In the genomic region with DNA sequence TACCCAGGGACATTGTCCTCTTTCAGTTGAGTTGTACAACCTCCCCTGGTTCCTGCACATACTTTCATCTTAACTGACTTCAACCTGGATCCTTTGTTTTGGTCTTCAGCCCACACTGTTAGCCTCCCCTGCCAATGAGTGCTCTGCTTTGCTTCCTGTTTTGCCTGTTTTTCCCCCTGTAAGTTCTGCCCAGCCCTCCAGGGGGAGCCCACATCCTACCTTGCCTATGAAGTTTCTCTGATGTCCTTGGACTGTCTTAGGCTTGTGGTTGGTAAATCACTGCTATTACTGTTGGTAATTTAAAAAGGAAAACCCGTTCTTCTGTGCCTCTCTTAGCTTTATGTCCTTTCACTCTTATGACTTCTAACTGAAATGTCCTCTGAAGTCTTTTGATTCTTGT, we compare ENCODE assay signal across 8 mouse cellular contexts.
DNase-seq lines count a peak whose midpoint lies in the region; TF ChIP-seq lines count a peak whose summit lies in the region.
"Had no signal": no experiment of that assay in that cellular context is flagged by ENCODE, and none has a peak within 500 bp of the region (broad histone marks: within the 10 kb centered on the region; RNA-seq: fewer than 3 reads in every experiment).

No protein-coding gene starts in this region.

- no peaks in the 10 kb centered on the region for H3K27me3 ChIP-seq in spleen, adult 2 months (ENCODE audit: control insufficient read depth, insufficient read depth, low read length)
- H3K27me3 ChIP-seq: lung, embryonic 15.5 days had no signal

- no peak overlapping the region for H3K4me3 ChIP-seq in spleen, adult 2 months (ENCODE audit: extremely low read depth, insufficient read depth, insufficient read length)
- H3K4me3 ChIP-seq: lung, embryonic 15.5 days had no signal

- WGBS in spleen, adult 2 months: 9% methylated on average over 1 of the region's 1 CpGs

- H3K36me3 ChIP-seq in spleen, adult 2 months (ENCODE audit: control insufficient read depth, insufficient read depth, low read length): peaks cover 3% of the 10 kb centered on the region; the same call in 1 of the 2 replicates

- H3K27ac ChIP-seq in spleen, adult 2 months (ENCODE audit: insufficient read depth, low read length): no peak overlapping the region
- H3K27ac ChIP-seq: lung, embryonic 15.5 days had no signal

- no peak for TF ChIP-seq POLR2A in spleen, adult 2 months (IDR thresholded peaks at IDR 0.05; ENCODE audit: low read depth, low read length)

- intact Hi-C loops in heart, postnatal 14 days (cut with DNase I): loop anchor here (1.0 kb wide), 1 partner anchor 178 kb away; no protein-coding TSS in a partner anchor

- TF ChIP-seq CTCF in spleen, adult 2 months (IDR thresholded peaks at IDR 0.05; ENCODE audit: extremely low read depth, insufficient read depth, insufficient read length, insufficient replicate concordance): peak; percentile 69; the same call in 1 of the 2 replicates

- peak; percentile 71 for DNase-seq in ES-CJ7 (ENCODE audit: low read depth, low spot score)
- DNase-seq in adrenal gland, adult 18-20 months (ENCODE audit: low spot score in 2 of 2): peak; percentile 67 to 77
- DNase-seq in embryo, embryonic 9.5 days (ENCODE audit: extremely low spot score): peak; percentile 68
- DNase-seq in heart, postnatal 14 days: peak; percentile 81 to 82
- DNase-seq in layer of hippocampus, postnatal 10 days (ENCODE audit: low spot score in 2 of 2): peak; percentile 66 to 77
- DNase-seq in lung, postnatal 4 days: peak; percentile 76 to 83
- peak; percentile 45 to 71 for DNase-seq in spleen, adult 2 months (ENCODE audit: low read depth in 1 of 2, low spot score in 2 of 2)

- H3K4me1 ChIP-seq in spleen, adult 2 months (ENCODE audit: control insufficient read depth, insufficient read depth, insufficient read length): no peaks in the 10 kb centered on the region; the same call in 1 of the 2 replicates
- H3K4me1 ChIP-seq: lung, embryonic 15.5 days had no signal
